Mouse (Mus musculus) liver, adult 2 months (tissue): ENCODE data around the gene Zfp286.

Experiments
- CTCF ChIP-seq: fragments of 200-500 bp; IDR thresholded peaks from 2 replicates; pipeline ENCODE4 v1.5.1; 2011; ENCODE audit warnings: low read depth, low read length, control low read depth
- POLR2A ChIP-seq: fragments of 200-500 bp; IDR thresholded peaks from 2 replicates; pipeline ENCODE4 v1.6.1; 2011; ENCODE audit warnings: low read length, control low read depth; ENCODE audit not compliant: insufficient read depth; ENCODE audit errors: extremely low read depth

DNA sequence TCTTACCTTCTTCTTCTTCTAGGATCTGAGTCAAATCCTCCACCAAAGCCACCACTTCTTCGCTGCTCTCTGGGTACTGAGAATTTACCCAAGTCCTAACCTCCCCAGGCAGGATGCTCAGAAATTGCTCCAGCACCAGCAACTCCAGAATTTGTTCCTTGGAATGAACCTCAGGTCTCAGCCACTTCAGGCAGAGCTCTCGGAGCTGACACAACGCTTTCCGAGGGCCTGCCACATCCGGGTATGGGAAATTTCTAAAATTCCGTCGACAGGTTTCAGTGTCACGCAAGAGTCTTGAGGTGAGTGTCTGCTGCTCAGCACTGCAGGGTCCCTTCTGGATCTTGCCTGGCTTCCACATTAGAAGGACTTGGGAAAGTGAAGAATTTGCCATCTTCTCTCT lies 61.0 kb downstream of the Zfp286 start:
- TF ChIP-seq POLR2A (no peak), CTCF (no peak)
